Mouse (Mus musculus) urinary bladder, postnatal 14 days (tissue): ENCODE data around the gene Tmem156.

Experiments used
- DNase-seq: peaks from one replicate; pipeline ENCODE4 v3.0.0; 2021; ENCODE audit warnings: low spot score

Gene Tmem156

GRCm38 (mm10) chr5:65046442-65047284 is 45.3 kb downstream of the Tmem156 start:
- DNase-seq = no peak

GRCm38 (mm10) chr5:65045642-65046370 is 46.1 kb downstream of the Tmem156 start:
- DNase-seq = no peak

GRCm38 (mm10) chr5:65043407-65043895 is 48.5 kb downstream of the Tmem156 start:
- DNase-seq = no peak

GRCm38 (mm10) chr5:65040463-65040862 is 51.5 kb downstream of the Tmem156 start:
- DNase-seq = no peak

- DNase-seq = no peak
Observed at GRCm38 (mm10) chr5:65038811-65039571, 52.9 kb downstream of the Tmem156 start.

GRCm38 (mm10) chr5:65038305-65038704 is 53.6 kb downstream of the Tmem156 start:
- no peak for DNase-seq

- DNase-seq = no peak
Observed at GRCm38 (mm10) chr5:65036597-65036996, 55.3 kb downstream of the Tmem156 start.

GRCm38 (mm10) chr5:65028019-65028418 is 63.9 kb downstream of the Tmem156 start:
- DNase-seq = no peak

GRCm38 (mm10) chr5:65026776-65027175 is 65.2 kb downstream of the Tmem156 start:
- DNase-seq = peak; percentile 21

GRCm38 (mm10) chr5:65025916-65026315 is 66.0 kb downstream of the Tmem156 start:
- no peak for DNase-seq

GRCm38 (mm10) chr5:65024641-65025040 is 67.3 kb downstream of the Tmem156 start:
- DNase-seq = no peak

GRCm38 (mm10) chr5:65022006-65022405 is 69.9 kb downstream of the Tmem156 start:
- no peak for DNase-seq

GRCm38 (mm10) chr5:65019823-65020222 is 72.1 kb downstream of the Tmem156 start:
- DNase-seq = peak; percentile 38

GRCm38 (mm10) chr5:65019109-65019508 is 72.8 kb downstream of the Tmem156 start:
- DNase-seq = no peak

- no peak for DNase-seq
Observed at GRCm38 (mm10) chr5:65015508-65015907, 76.4 kb downstream of the Tmem156 start.

GRCm38 (mm10) chr5:65011901-65012573 is 79.9 kb downstream of the Tmem156 start:
- DNase-seq = no peak

- DNase-seq = no peak
Observed at GRCm38 (mm10) chr5:65006011-65006491, 85.9 kb downstream of the Tmem156 start.

- no peak for DNase-seq
Observed at GRCm38 (mm10) chr5:65005251-65005650, 86.7 kb downstream of the Tmem156 start.
